Mouse (Mus musculus) frontal cortex, adult 2 months (tissue): ENCODE measurements around the gene Mrpl28. TPM values are rescaled to one million over a fixed set of nuclear protein-coding genes. Genes with fewer than 3 reads are reported as not detected.
"Not testable (repeated sequence)": the region's sequence is repeated elsewhere in the genome, so short reads cannot be mapped to it uniquely, and the experiment has no call there.

ENCODE experiments used
- DNase-seq, 2 experiments: peaks; one replicate each; pipeline ENCODE4 v3.0.0; 2022; ENCODE audit warnings: low spot score in 1 of 2; ENCODE audit errors: extremely low spot score in 1 of 2
- polyA plus RNA-seq: library from polyadenylated mRNA; depleted of rRNA; stranded (reverse); fragments of >200 nt; gene quantifications from 2 replicates; pipeline ENCODE4 v1.2.3, GENCODE M21; 2012; rRNA removed

Gene Mrpl28
- polyA plus RNA-seq, result 88.4 and 95.4 TPM in 2 replicates

DNA sequence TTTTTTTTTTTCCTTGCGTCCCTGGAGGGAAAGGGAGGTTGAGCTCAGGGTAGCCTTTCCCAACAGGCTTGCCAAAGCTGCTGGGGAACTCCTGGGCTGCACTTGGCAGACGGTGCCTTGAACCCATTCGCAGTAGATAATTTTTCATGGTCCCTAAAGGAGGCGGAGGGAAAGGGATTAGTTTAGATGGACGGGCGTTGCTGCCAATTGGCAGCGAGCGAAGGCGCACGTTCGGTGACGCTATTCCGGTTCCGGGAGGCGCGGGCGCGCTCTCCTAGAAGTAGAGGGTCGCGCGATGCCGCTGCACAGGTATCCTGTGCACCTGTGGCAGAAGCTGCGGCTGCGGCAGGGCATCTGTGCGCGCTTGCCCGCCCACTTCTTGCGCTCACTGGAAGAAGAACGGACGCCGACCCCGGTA is at the start of gene Mrpl28:
Gene Mrpl28, plus strand, starts transcription at position 234 of the 418 bp plus-strand sequence.
- peak; percentile 82 to 92 for DNase-seq

DNA sequence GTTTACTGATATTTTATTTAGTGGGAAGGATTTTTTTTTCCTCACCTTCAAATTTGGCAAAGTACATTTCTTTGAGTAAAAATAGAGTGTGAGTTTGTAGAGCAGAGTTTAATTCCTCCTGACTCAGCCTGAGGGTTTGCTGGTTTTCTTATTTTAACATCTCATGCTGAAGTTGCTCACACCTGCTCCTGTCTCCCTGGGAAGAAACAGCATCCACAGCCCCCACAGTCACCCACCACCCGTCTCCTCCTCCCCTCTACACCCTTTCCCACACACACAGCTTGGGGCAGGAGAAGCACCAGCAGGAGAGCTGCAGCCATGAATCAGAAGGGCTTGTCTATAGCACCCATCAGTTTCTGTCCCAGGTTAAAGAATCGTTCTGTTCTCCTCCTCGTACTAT is 48.1 kb upstream of the Mrpl28 start:
- DNase-seq, result peak; percentile 71 to 81

DNA sequence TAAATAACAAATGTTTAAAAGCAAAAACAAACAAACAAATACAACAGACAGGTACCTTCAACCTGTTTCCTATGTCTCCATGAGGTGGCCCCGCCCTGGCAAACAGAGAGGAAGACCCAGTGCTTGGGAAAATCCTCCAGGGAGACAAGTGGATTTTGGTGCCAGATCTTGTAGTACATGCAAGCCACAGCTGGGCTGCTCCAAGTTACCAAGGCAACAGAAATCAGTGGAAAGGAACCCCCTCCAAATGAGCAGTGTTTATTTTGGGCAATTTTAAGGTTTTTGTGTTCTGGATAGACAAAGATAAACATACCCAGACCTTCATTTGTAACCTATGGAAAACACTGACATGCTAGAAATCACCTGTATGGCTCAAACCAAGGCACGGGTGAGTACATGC is 44.4 kb upstream of the Mrpl28 start:
- no peak for DNase-seq

- DNase-seq, result no peak
These were observed 42.4 kb upstream of the Mrpl28 start for GRCm38 (mm10) chr17:26080867-26081266.

GRCm38 (mm10) chr17:26087059-26087564 is 36.2 kb upstream of the Mrpl28 start:
- no peak for DNase-seq

DNA sequence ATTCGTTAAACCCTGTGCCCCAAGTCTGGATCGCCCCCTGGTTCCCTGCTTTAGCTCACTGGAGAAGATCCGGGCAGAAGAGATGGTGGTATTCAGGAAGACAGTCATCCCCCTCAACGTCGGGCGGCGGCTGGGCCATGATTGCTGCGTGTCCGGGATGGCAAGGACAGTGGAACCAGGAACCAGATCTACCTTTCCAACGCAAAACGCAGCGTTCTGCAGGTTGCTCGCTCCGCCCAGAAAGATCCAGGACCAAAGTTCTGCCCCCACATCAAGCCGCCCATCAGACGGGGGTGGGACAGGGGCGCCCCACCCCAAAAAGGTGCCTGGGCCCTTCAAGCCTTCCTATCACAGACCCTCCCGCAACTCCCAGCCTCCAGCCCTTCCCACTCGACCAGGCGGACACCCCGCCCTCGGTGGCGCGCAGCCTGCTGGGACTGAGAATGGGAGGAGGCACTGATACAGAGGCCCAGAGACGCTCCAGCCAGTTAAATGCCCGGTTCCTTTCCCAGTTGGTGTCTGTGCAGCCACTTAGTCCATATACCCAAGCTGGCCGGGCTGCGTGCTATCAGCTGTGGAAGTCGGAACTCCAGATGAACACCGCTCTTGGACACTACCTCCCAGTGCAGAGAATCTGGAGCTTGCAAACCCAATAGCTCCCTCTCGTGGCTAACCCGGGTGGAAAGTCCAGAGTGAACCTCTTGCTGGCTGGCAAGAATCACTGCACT is 33.2 kb upstream of the Mrpl28 start, which contains the start of gene Decr2:
Gene Decr2, minus strand, starts transcription at position 433 of the 728 bp plus-strand sequence.
- peak; percentile 73 to 96 for DNase-seq

- DNase-seq, result no peak
These were observed 28.7 kb upstream of the Mrpl28 start for GRCm38 (mm10) chr17:26094531-26095110.

DNA sequence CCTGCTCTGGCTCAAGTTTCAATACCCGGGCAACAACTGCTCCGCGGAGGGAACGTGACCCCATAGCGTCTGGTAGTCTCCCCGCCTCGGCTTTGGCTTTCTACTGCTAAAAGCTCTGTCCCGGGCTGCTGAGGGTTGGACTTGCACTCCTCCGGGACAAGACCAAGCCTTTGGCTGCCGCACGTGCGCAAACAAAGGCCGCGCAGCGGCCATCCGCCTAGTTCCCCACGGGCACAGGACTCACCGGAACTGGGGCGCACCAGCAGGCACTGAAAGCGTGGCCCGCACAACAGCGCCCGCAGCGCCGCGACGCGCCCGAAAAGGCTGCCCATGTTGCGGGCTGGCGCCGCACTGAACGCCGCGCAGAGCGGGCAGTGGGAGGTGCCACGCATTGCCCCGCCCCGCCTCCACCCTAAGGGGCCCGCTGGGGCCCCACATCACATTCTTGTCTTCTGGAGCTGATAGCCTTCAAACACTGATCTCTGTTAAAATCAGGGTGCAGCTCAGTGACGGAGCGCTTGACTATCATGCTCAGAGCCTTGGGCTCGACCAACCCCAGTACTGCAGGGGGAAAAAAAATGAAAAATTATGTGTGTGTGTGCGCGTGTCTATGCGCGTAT is 28.1 kb upstream of the Mrpl28 start, which contains the start of gene Nme4:
Gene Nme4, minus strand, starts transcription at position 482 of the 620 bp plus-strand sequence.
- peak in 1 of 2 experiments; percentile 75 for DNase-seq

GRCm38 (mm10) chr17:26098461-26098860 is 24.8 kb upstream of the Mrpl28 start:
- no peak for DNase-seq

DNA sequence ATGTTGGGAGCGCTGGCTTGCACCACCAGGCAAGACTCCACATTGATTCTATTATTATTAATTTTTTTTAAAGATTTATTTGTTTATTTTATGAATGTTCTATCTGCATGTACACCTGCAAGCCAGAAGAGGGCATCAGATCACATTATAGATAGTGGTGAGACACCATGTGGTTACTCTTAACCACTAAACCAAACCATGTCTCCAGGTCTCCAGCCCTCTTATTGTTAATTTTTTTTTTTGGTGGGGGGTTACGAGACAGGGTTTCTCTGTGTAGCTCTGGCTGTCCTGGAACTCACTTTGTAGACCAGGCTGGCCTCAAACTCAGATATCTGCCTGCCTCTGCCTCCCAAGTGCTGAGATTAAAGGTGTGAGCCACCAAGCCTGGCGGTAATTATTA is 24.0 kb upstream of the Mrpl28 start:
- peak in 1 of 2 experiments; percentile 43 for DNase-seq

DNA sequence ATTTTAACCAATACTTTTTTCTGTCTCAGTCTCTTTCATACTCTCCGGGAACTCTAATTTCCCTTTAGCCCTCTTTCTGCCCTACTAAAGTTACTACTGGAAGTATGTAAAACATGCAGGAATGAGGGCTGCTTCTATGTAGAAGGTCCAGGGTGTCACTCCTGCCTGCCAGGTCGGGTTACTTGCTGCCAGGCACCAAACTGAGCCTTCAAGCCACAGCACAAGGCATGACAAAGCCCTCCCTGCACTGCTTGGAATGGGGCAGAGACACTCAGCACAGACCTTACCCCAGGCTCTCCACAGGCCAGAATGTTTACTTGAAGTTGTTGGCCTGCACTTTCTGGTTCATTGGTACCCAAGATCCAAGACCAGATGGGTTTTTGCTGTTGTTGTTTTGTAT is 23.1 kb upstream of the Mrpl28 start:
- no peak for DNase-seq

DNA sequence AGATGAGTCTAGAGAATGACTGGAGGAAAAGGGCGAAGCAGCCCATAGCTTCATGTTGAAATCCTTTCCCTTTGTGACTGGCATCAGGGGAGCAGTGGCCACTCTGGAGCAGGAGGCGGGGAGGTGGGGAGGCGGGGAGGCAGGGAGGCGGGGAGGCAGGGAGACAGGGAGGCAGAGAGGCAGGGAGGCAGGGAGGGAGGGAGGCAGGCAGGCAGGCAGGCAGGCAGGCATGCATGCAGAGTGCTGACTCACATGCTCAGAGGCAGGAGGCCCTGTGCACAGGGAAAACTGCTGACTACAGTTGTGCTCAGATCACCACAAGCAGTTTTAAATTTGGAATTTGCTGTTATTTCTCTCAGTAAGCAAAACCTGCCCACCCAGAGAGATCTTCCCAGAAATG is 21.8 kb upstream of the Mrpl28 start:
- peak in 1 of 2 experiments; percentile 48 for DNase-seq

DNA sequence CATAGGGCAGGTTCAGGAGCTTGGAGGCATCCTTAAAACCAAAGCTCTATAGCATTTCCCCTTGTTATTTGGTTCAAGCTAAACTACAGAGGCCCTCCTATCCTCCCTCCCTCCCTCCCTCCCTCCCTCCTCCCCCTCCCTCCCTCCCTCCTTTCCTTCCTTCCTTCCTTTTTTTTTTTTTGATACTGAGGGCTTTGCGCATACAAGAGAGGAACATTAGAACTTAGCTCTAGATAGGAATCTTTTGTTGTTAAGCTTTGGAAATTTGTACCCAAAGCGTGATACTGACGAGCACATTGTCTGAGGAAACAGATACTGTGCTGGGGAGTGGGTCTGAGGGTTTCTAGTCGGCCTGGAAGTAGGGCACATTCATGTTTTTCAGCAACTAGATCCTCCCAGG is 17.7 kb upstream of the Mrpl28 start:
- no peak for DNase-seq

GRCm38 (mm10) chr17:26110156-26110555 is 13.1 kb upstream of the Mrpl28 start:
- DNase-seq, result no peak

- DNase-seq, result no peak
These were observed 12.3 kb upstream of the Mrpl28 start for GRCm38 (mm10) chr17:26111024-26111423.

DNA sequence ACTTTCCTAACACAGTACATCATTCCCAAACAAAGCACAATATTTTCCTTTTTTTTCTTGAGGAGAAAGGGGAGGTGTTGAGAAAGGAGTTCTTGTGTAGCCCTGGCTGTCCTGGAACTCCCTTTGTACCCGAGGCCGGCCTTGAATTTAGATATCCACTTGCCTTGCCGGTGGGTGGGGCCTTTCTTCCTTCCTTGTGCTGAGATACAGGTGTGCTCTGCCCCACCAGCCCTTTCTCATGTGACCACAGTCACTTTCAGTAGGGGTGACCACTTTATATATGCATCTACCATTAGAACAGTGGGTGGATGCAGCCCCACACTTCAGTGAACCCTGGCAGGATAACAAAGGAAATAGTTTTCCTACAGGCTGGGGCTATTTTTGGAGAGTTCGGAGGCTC is 11.6 kb upstream of the Mrpl28 start:
- DNase-seq, result no peak

- no peak for DNase-seq
These were observed 10.5 kb upstream of the Mrpl28 start for GRCm38 (mm10) chr17:26112751-26113150.

- peak in 1 of 2 experiments; percentile 73 for DNase-seq
These were observed 9.9 kb upstream of the Mrpl28 start, which contains the start of gene Tmem8 for GRCm38 (mm10) chr17:26113181-26113948. Gene Tmem8, plus strand, starts transcription at chr17:26113299.

DNA sequence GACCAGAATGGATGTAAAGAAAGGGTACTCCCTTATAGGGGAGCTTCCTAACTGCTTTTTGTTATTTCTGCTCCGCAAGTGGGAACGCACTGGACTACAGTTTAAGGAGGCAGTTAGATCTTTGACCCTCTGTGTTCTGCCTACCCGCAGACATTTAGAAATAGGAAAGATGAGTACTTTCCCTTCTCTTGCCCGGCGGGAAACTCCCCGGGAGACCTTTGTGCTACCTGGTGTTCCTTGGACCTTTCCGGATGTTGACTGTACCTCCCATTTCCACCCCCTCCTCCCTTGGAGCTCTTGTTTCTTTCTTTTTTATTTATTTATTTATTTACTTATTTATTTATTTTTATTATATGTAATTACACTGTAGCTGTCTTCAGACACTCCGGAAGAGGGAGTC is 9.2 kb upstream of the Mrpl28 start:
- no peak for DNase-seq

DNA sequence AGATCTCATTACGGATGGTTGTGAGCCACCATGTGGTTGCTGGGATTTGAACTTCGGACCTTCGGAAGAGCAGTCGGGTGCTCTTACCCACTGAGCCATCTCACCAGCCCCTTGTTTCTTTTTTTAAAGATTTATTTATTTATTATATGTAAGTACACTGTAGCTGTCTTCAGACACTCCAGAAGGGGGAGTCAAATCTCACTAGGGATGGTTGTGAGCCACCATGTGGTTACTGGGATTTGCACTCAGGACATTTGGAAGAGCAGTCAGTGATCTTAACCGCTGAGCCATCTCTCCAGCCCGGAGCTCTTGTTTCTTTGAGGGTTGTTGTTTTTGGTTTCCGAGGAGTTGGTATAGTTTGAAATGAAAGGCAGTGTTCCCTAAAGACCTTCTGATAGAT is 8.8 kb upstream of the Mrpl28 start:
- DNase-seq, result not testable (repeated sequence)
